Mouse (Mus musculus) B cell, adult 67 days (primary cell): ENCODE measurements around the gene Prom2. TPM values are rescaled to one million over a fixed set of nuclear protein-coding genes. Genes with fewer than 3 reads are reported as not detected.

ENCODE experiments used
- total RNA-seq, 2 experiments: library from RNA; stranded (reverse); gene quantifications; 4 replicates each; pipeline ENCODE4 v1.2.4; 2023

The Prom2 gene
- not detected for total RNA-seq

DNA sequence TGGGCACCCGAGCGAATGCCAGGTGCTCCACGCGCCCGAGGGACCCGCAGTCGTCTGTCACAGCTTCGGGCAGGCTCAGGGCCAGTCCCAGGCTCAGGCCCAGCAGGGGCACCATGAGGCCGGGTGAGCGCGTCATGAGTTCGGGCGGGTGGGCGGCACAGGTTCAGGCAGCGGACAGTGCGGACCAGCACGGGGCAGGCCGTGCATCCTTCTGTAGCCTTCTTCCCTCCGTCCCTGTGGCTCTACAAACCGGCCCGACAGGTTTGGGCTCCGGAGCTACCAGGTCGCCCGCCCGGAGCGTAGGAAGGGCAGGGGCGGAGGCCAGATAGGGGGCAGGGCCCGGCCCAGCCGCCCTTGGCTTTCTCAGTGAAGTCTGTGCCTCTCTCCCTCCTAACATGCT lies at the start of gene Prom2:
Prom2 (minus strand) TSS at position 283 of the 400 bp plus-strand sequence.

DNA sequence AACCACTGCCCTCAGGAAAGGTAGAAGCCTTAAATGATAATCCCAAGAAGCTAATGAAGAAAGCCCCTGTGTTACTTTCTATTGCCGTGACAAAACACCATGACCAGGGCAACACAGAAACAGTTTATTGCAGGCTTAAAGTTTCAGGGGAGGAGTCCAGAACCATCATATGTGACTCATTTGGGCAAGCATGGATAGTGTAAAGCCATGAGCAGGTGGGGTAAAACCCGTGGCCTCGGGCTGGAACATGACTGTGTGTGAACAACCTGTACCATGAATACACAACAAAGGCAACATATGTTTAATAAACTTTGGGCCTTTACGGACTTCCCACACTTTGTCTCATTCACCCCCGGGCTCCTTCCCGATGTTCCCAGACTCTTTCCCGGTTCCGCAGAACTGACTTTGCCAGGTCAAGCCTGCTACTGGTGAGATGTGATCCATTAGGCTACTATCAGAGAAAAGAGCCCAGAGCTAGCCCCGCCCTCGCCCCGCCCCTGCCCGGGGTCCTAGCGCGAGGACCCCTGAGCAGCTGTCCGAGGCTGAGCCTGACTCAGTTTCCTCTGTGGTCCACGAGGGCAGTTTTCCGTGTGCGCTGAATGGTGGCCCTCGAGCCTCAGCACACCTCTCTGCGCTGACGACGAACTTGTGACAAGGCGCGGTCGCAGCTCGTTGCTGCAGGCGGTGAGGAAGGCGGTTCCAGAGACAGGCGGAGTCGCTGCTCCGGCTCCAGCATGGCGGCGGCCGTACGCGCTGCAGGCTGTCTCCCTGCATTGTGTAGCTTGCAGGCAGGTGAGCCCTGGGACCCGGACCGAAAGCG lies 45.6 kb upstream of the Prom2 start, which contains the start of the genes Zfp661 and Mrps5:
Zfp661 (minus strand) TSS at position 401 of the 820 bp plus-strand sequence.
Mrps5 (plus strand) TSS at position 529 of the 820 bp plus-strand sequence.

DNA sequence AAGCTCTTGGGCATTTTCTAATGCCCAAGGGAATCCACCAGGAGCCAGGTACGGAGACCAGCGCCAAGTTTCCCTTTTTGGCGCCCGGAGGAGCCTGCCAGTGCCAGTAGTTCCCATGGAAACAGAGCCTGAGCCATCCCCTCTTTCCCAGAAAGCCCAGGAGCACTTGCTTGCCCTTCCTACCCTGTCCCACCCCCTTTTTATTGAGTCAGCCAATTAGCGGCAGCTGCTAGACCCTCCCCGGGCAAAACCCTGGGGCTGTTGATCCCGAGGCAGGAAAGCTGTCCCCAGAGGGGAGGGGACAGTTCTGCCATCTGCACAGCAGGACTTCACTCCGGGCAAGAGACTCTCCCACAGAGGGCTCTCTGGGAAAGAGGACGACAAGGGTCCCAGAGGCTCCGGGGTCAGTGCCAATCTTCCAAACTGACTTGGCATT lies 19.2 kb downstream of the Prom2 start, which contains the start of gene Kcnip3:
Kcnip3 (minus strand) TSS at position 89 of the 436 bp plus-strand sequence.

Other genes starting within 250 kb of the Prom2 start
- 100 to 1,000 TPM; 749 to 751 TPM for gene Dusp2, start 205.3 kb downstream of the Prom2 start, total RNA-seq
- gene Astl, start 202.8 kb downstream of the Prom2 start, total RNA-seq = under 1 TPM; 0.38 to 0.83 TPM
- gene Adra2b, start 178.3 kb downstream of the Prom2 start, total RNA-seq = not detected
- gene Gpat2, start 116.3 kb downstream of the Prom2 start, total RNA-seq = 1 to 10 TPM in 1 of 2 experiments, not detected in 1; 1.1 TPM
- gene Fahd2a, start 96.9 kb downstream of the Prom2 start, total RNA-seq = 10 to 100 TPM in 1 of 2 experiments, 1 to 10 TPM in 1; 8.3 to 20.3 TPM
- gene Kcnip3, start 19.4 kb downstream of the Prom2 start, total RNA-seq = not detected
- gene Zfp661, start 45.6 kb upstream of the Prom2 start, total RNA-seq = 1 to 10 TPM; 6.6 to 7.4 TPM
- gene Mrps5, start 45.8 kb upstream of the Prom2 start, total RNA-seq = 10 to 100 TPM; 82.4 to 87.1 TPM
- not detected for gene Mal, start 115.2 kb upstream of the Prom2 start, total RNA-seq
- under 1 TPM; 0.61 to 0.92 TPM for gene Mall, start 188.5 kb upstream of the Prom2 start, total RNA-seq
- 1 to 10 TPM; 1.3 to 1.4 TPM for gene Nphp1, start 247.4 kb upstream of the Prom2 start, total RNA-seq